Mouse (Mus musculus): ENCODE results near the gene Dnajc1. TPM values are rescaled to one million over a fixed set of nuclear protein-coding genes. Genes with fewer than 3 reads are reported as not detected.

Dnajc1 gene
- polyA plus RNA-seq, 1 experiment = 14.9 TPM

DNA sequence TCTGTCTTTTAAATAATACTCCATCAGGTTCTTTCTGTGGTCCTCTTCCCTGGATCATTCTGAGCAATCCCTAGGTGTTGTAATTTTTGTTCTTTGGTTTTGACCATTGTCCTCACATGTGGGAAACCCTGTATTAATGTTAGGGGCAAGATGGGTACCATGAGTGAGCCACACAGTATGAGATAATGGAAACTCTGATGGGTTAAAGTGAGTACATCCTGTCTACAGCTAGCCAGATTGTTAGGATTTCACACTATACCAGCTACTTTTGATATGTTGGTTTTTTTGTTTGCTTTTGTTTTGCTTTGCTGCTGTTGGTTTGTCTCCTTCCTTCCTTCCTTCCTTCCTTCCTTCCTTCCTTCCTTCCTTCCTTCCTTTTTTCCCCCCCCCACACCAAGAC lies 209.6 kb downstream of the Dnajc1 start:
- TF ChIP-seq CTCF (IDR thresholded peaks at IDR 0.05; ENCODE audit: extremely low read depth, insufficient read depth, low read length) (no peak), POLR2A (IDR thresholded peaks at IDR 0.05; ENCODE audit: extremely low read depth, insufficient read depth, low read length) (no peak)
- Histone ChIP-seq H3K4me1 (ENCODE audit: control insufficient read depth, insufficient read depth, low read length) (no peaks in the 10 kb centered on the region), H3K27ac (ENCODE audit: insufficient read depth, low read length) (no peak overlapping the region), H3K4me3 (ENCODE audit: insufficient read depth, low read length) (no peak overlapping the region)

DNA sequence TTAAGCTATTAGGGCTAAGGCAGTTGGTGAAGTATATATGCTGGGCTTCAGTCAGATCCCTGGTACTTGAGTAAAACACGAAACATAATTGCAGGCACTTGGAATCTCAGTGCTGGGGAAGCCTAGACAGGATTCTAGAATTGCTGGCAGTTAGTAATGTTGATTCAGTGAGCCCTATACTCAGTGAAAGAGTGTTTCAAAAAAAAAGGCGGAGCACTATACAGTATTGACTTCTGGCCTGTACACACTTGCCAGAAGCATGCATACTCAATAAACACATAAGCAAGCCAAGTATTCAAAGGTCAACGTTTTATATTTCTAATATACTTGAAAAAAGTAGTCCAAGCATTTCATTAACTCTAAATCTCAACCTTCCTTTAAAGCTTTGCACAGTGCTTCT lies 211.0 kb downstream of the Dnajc1 start:
- Histone ChIP-seq H3K4me1 (ENCODE audit: control insufficient read depth, insufficient read depth, low read length) (no peaks in the 10 kb centered on the region), H3K4me3 (ENCODE audit: insufficient read depth, low read length) (no peak overlapping the region), H3K27ac (ENCODE audit: insufficient read depth, low read length) (no peak overlapping the region)
- TF ChIP-seq POLR2A (IDR thresholded peaks at IDR 0.05; ENCODE audit: extremely low read depth, insufficient read depth, low read length) (no peak), CTCF (IDR thresholded peaks at IDR 0.05; ENCODE audit: extremely low read depth, insufficient read depth, low read length) (no peak)

- no peaks in the 10 kb centered on the region for H3K4me1 ChIP-seq (ENCODE audit: control insufficient read depth, insufficient read depth, low read length)
- no peak overlapping the region for H3K27ac ChIP-seq (ENCODE audit: insufficient read depth, low read length)
- no peak for TF ChIP-seq POLR2A (IDR thresholded peaks at IDR 0.05; ENCODE audit: extremely low read depth, insufficient read depth, low read length)
- H3K4me3 ChIP-seq (ENCODE audit: insufficient read depth, low read length) = no peak overlapping the region
Observed at GRCm38 (mm10) chr2:18180323-18180722, 212.3 kb downstream of the Dnajc1 start.

- H3K27ac ChIP-seq (ENCODE audit: insufficient read depth, low read length) = no peak overlapping the region
- H3K4me3 ChIP-seq (ENCODE audit: insufficient read depth, low read length) = no peak overlapping the region
- TF ChIP-seq POLR2A (IDR thresholded peaks at IDR 0.05; ENCODE audit: extremely low read depth, insufficient read depth, low read length) (no peak), CTCF (IDR thresholded peaks at IDR 0.05; ENCODE audit: extremely low read depth, insufficient read depth, low read length) (no peak)
Observed at GRCm38 (mm10) chr2:18176235-18176634, 216.4 kb downstream of the Dnajc1 start.

DNA sequence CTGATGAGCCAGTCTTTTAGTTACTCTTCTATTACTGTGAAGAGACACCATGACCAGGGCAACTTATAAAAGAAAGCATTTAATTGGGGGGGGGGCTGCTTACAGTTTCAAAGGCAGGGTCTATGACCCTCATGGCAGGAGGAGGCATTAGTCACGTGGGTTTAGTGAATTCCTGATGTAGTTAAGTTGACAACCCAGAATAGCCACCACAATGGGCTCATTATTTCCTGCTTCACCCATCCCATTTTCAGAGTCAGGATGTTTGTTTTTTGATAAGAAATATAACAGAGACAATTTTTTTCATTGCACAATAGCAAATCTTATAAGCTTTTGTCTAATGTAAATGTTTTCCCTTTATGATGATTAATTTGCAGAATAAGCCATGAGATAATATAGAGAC lies 217.4 kb downstream of the Dnajc1 start:
- no peak overlapping the region for H3K27ac ChIP-seq (ENCODE audit: insufficient read depth, low read length)
- TF ChIP-seq CTCF (IDR thresholded peaks at IDR 0.05; ENCODE audit: extremely low read depth, insufficient read depth, low read length) = no peak
- no peak for TF ChIP-seq POLR2A (IDR thresholded peaks at IDR 0.05; ENCODE audit: extremely low read depth, insufficient read depth, low read length)
- no peak overlapping the region for H3K4me3 ChIP-seq (ENCODE audit: insufficient read depth, low read length)
- no peaks in the 10 kb centered on the region for H3K4me1 ChIP-seq (ENCODE audit: control insufficient read depth, insufficient read depth, low read length)

More at GRCm38 (mm10) chr2:18176235-18176634, 216.4 kb downstream of the Dnajc1 start:
- H3K4me1 ChIP-seq (ENCODE audit: control insufficient read depth, insufficient read depth, low read length) = no peaks in the 10 kb centered on the region

GRCm38 (mm10) chr2:18169174-18169948 lies 223.3 kb downstream of the Dnajc1 start:
- H3K4me3 ChIP-seq (ENCODE audit: insufficient read depth, low read length) = no peak overlapping the region
- H3K4me1 ChIP-seq (ENCODE audit: control insufficient read depth, insufficient read depth, low read length) = no peaks in the 10 kb centered on the region
- TF ChIP-seq CTCF (IDR thresholded peaks at IDR 0.05; ENCODE audit: extremely low read depth, insufficient read depth, low read length) = no peak
- no peak for TF ChIP-seq POLR2A (IDR thresholded peaks at IDR 0.05; ENCODE audit: extremely low read depth, insufficient read depth, low read length)
- H3K27ac ChIP-seq (ENCODE audit: insufficient read depth, low read length) = no peak overlapping the region

DNA sequence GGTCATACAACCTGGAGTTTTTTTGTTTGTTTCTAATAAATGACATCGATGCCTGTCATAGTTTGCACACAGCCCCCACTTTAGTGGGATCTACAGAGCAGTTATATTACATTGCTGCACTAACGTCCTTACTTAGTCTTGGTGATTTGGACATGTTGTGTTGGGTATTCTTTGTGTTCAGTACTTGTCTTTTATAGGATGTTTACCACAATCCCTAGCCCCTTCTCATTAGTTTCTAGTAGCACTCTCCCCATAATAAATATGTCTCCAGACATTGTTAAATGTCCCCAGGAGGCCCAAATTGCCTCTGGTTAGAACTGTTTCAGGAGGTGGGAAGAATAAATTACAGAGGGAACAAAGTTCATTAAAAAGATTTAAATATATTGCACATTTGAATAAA lies 227.1 kb downstream of the Dnajc1 start:
- Histone ChIP-seq H3K4me1 (ENCODE audit: control insufficient read depth, insufficient read depth, low read length) (no peaks in the 10 kb centered on the region), H3K4me3 (ENCODE audit: insufficient read depth, low read length) (no peak overlapping the region), H3K27ac (ENCODE audit: insufficient read depth, low read length) (no peak overlapping the region)
- no peak for TF ChIP-seq CTCF (IDR thresholded peaks at IDR 0.05; ENCODE audit: extremely low read depth, insufficient read depth, low read length)
- TF ChIP-seq POLR2A (IDR thresholded peaks at IDR 0.05; ENCODE audit: extremely low read depth, insufficient read depth, low read length) = no peak

- H3K27ac ChIP-seq (ENCODE audit: insufficient read depth, low read length) = no peak overlapping the region
- TF ChIP-seq CTCF (IDR thresholded peaks at IDR 0.05; ENCODE audit: extremely low read depth, insufficient read depth, low read length) = no peak
- no peak for TF ChIP-seq POLR2A (IDR thresholded peaks at IDR 0.05; ENCODE audit: extremely low read depth, insufficient read depth, low read length)
Observed at GRCm38 (mm10) chr2:18160992-18161391, 231.6 kb downstream of the Dnajc1 start.

DNA sequence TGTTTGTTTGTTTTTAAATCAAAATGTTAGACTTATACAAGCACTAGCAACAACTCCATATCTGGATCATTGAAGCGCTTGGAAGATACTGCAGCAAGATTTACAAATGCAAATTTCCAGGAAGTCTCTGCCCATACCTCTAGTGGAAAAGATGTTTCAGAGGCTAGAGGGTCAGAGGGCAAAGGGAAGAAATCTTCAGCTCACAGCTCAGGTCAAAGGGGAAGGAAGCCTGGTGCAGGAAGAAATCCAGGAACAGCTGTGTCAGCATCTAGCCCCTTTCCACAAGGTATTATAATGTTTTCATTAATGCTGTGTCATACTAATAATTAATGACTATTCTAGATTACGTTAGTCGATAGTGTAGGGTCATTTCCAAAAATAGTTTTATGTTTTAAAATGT lies 233.2 kb downstream of the Dnajc1 start:
- Histone ChIP-seq H3K27ac (ENCODE audit: insufficient read depth, low read length) (no peak overlapping the region), H3K4me1 (ENCODE audit: control insufficient read depth, insufficient read depth, low read length) (no peaks in the 10 kb centered on the region), H3K4me3 (ENCODE audit: insufficient read depth, low read length) (no peak overlapping the region)
- TF ChIP-seq CTCF (IDR thresholded peaks at IDR 0.05; ENCODE audit: extremely low read depth, insufficient read depth, low read length) = no peak

More at GRCm38 (mm10) chr2:18160992-18161391, 231.6 kb downstream of the Dnajc1 start:
- Histone ChIP-seq H3K4me1 (ENCODE audit: control insufficient read depth, insufficient read depth, low read length) (no peaks in the 10 kb centered on the region), H3K4me3 (ENCODE audit: insufficient read depth, low read length) (no peak overlapping the region)

DNA sequence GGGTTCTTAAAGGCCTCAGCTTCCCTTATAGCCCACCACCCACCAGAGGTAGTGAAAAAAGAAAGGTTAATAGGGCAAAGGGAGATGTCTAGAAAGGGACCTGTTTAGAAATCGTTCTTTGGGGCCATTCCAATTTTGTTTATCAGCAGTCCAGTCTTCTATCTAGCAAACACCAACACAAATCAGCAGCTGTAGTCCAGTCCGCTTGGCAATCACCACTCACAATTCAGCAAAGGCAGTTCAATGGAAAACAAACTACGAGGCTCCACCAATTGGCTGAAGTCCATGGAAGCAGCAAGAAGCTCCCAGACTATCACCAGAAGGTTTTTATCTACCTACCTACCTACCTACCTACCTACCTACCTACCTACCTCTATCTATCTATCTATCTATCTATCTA lies 236.5 kb downstream of the Dnajc1 start:
- TF ChIP-seq POLR2A (IDR thresholded peaks at IDR 0.05; ENCODE audit: extremely low read depth, insufficient read depth, low read length) (no peak), CTCF (IDR thresholded peaks at IDR 0.05; ENCODE audit: extremely low read depth, insufficient read depth, low read length) (no peak)
- Histone ChIP-seq H3K4me3 (ENCODE audit: insufficient read depth, low read length) (no peak overlapping the region), H3K27ac (ENCODE audit: insufficient read depth, low read length) (no peak overlapping the region), H3K4me1 (ENCODE audit: control insufficient read depth, insufficient read depth, low read length) (no peaks in the 10 kb centered on the region)
